Mouse (Mus musculus) G1E (cell line): ENCODE measurements around the gene Tgfb1.
A peak's percentile ranks its signal among the peaks of the same experiment; 100 is the strongest.

ENCODE experiments used
- CTCF ChIP-seq: IDR thresholded peaks from 2 replicates; pipeline ENCODE4 v1.5.1; 2012; ENCODE audit warnings: low read depth, low read length, inconsistent platforms, mixed read lengths
- GATA1 ChIP-seq: IDR thresholded peaks from 2 replicates; pipeline ENCODE4 v1.6.1; 2012; ENCODE audit warnings: borderline replicate concordance, low read length, inconsistent platforms, mixed read lengths
- POLR2AphosphoS5 ChIP-seq: IDR thresholded peaks from 2 replicates; pipeline ENCODE4 v1.6.1; 2012; ENCODE audit warnings: low read depth, low read length, inconsistent platforms; ENCODE audit not compliant: insufficient replicate concordance
- TAL1 ChIP-seq: conservative IDR thresholded peaks from 2 replicates; pipeline ENCODE4 v1.6.1; 2012; ENCODE audit warnings: low read depth, low read length, inconsistent platforms, mixed read lengths

GRCm38 (mm10) chr7:25700732-25701131 is 13.9 kb downstream of the Tgfb1 start:
- TF ChIP-seq POLR2AphosphoS5 (0 out of 2 replicates have a peak, but pooled peaks have one; percentile 30), CTCF (peak; percentile 29; the same call in 1 of the 2 replicates), TAL1 (no peak), GATA1 (no peak)
